Mouse (Mus musculus) hindbrain, embryonic 11.5 days (tissue): ENCODE results near the gene Slc5a11. TPM values are rescaled to one million over a fixed set of nuclear protein-coding genes. Genes with fewer than 3 reads are reported as not detected.

Experiments used
- ATAC-seq: fragments of 200-750 bp; cut with Nextera tagmentation; 2 replicates; pipeline ENCODE4 v1.8.0; 2017; ENCODE audit warnings: mild to moderate bottlenecking, moderate TSS enrichment, moderate library complexity; ENCODE audit not compliant: low FRiP score
- DNase-seq: peaks from one replicate; pipeline ENCODE4 v3.0.0-alpha.2; 2015; ENCODE audit warnings: low spot score
- H3K27ac ChIP-seq: fragments of 300-500 bp; sonication (generic); 2 replicates; pipeline ENCODE4 v1.5.1; 2014; ENCODE audit warnings: mild to moderate bottlenecking, low read depth, low read length
- H3K27me3 ChIP-seq: fragments of 300-500 bp; sonication (generic); 2 replicates; pipeline ENCODE4 v1.6.1; 2014; ENCODE audit warnings: mild to moderate bottlenecking, low read length, moderate library complexity, mixed read lengths; ENCODE audit not compliant: control insufficient read depth, insufficient read depth
- H3K36me3 ChIP-seq: fragments of 300-500 bp; sonication (generic); 2 replicates; pipeline ENCODE4 v1.6.1; 2014; ENCODE audit warnings: mild to moderate bottlenecking, low read length, moderate library complexity, mixed read lengths; ENCODE audit not compliant: control insufficient read depth, insufficient read depth
- H3K4me1 ChIP-seq: fragments of 300-500 bp; sonication (generic); replicated peaks from 2 replicates; pipeline ENCODE4 v1.6.1; 2014; ENCODE audit warnings: low read length, mixed read lengths; ENCODE audit not compliant: control insufficient read depth, insufficient read depth
- H3K4me2 ChIP-seq: fragments of 300-500 bp; sonication (generic); replicated peaks from 2 replicates; pipeline ENCODE4 v1.6.1; 2014; ENCODE audit warnings: mild to moderate bottlenecking, low read depth, low read length
- H3K4me3 ChIP-seq: fragments of 300-500 bp; sonication (generic); 2 replicates; pipeline ENCODE4 v1.5.1; 2014; ENCODE audit warnings: low read depth, low read length
- H3K9ac ChIP-seq: fragments of 300-500 bp; sonication (generic); 2 replicates; pipeline ENCODE4 v1.6.1; 2014; ENCODE audit warnings: low read depth, low read length
- H3K9me3 ChIP-seq: fragments of 300-500 bp; sonication (generic); 2 replicates; pipeline ENCODE4 v1.6.1; 2016; ENCODE audit warnings: low read length; ENCODE audit not compliant: control insufficient read depth
- WGBS: fragments of 180-500 bp; shearing (Covaris S2); extraction: QIAGEN DNeasy Blood & Tissue Kit; methylation state at CpG from one replicate; pipeline ENCODE4 v1.1.7; 2014; 5-methylcytosine and 5-hydroxymethylcytosine counted together
- polyA plus RNA-seq: library from polyadenylated mRNA; unstranded; fragments of >200 nt; fragmentation: Nextera tagmentation; extraction: Ambion mirVana; gene quantifications from 2 replicates; pipeline ENCODE4 v1.2.1, GENCODE M21; 2014

The Slc5a11 gene
- polyA plus RNA-seq, 1 experiment from 2014 or later: 0.43 TPM

DNA sequence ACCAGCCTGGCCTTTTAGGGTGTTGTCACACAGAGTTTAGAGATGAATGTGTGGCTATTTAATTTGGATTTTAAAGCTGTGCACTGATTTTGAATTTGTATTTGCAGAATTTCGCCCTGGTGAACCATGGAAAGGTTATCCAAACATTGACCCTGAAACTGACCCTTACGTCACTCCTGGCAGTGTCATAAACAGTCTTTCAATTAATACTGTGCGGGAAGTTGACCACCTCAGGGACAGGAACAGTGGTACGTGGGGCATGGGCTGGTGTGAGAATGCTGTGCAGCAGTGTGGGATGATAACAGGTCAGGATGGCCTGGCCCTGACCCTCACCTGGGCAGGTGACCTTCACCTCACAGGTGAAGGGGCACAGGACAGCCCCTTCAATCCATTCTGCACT is 27.3 kb upstream of the Slc5a11 start:
- Histone ChIP-seq H3K9ac (no peak overlapping the region), H3K27me3 (no peaks in the 10 kb centered on the region), H3K4me3 (no peak overlapping the region), H3K4me2 (no peak overlapping the region), H3K36me3 (peaks cover 30% of the 10 kb centered on the region), H3K9me3 (no peaks in the 10 kb centered on the region), H3K4me1 (no peaks in the 10 kb centered on the region), H3K27ac (no peak overlapping the region)
- WGBS: 78% methylated on average over 4 of the region's 4 CpGs
- ATAC-seq: no peak
- DNase-seq: no peak

DNA sequence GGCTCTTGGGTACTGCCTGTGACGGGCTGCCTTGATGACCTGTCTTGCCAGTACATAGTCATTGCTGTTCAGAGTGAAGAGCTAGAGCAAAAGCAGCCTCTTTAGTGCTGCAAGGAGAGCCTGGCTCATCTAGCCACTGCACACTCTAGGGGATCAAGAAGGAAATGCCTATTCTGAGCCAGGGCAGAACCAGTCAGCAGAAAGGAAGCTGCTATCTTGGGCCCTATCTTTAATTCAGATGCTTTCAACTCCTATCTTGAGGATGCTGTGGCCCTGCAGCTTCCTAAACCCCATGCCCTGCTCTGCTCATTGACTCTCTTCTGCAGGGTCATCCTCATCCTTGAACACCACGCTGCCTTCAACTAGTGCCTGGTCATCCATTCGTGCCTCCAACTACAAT is 26.1 kb upstream of the Slc5a11 start:
- Histone ChIP-seq H3K36me3 (peaks cover 31% of the 10 kb centered on the region), H3K4me3 (no peak overlapping the region), H3K9me3 (no peaks in the 10 kb centered on the region), H3K27ac (no peak overlapping the region), H3K4me1 (no peaks in the 10 kb centered on the region), H3K27me3 (no peaks in the 10 kb centered on the region), H3K9ac (no peak overlapping the region), H3K4me2 (no peak overlapping the region)
- no peak for DNase-seq
- WGBS: 90% methylated on average over 3 of the region's 3 CpGs
- no peak for ATAC-seq

DNA sequence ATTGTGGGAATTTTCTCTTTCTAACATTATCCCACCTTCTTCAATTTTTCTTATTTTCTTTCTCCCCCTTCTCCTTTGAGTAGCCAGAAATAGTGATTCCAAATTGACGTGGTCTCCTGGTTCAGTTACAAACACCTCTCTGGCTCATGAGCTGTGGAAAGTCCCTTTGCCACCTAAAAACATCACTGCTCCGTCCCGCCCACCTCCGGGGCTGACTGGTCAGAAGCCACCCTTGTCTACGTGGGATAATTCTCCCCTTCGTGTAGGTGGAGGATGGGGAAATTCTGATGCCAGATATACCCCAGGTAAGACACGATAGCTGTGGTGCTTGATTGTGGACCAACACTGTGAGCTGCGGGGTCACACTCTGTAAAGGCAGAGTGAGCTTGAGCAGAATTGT is 24.8 kb upstream of the Slc5a11 start:
- 96% methylated on average over 8 of the region's 8 CpGs for WGBS
- ATAC-seq (no peak), DNase-seq (no peak)
- H3K9ac ChIP-seq: no peak overlapping the region
- H3K4me1 ChIP-seq: no peaks in the 10 kb centered on the region
- H3K27me3 ChIP-seq: no peaks in the 10 kb centered on the region
- H3K4me2 ChIP-seq: no peak overlapping the region
- no peaks in the 10 kb centered on the region for H3K9me3 ChIP-seq
- H3K4me3 ChIP-seq: no peak overlapping the region
- peaks cover 31% of the 10 kb centered on the region for H3K36me3 ChIP-seq
- H3K27ac ChIP-seq: no peak overlapping the region

DNA sequence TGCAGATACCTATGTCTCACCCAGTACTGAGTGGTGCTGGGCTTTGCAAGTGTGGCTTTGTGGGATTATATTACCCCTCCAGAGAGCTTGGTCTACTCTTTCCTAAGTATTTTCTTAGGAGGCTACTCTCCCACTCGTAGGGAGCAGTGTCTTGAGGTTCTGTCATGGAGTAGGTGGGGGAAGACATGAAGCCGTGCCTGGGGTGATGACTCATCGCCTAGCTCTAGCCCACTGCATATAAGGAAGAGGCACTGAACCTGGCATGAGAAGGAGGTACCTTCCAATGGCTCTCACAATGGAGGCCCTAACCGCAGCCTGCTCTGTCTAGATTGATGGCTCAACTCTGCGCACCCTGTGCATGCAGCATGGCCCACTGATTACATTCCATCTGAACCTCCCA is 22.8 kb upstream of the Slc5a11 start:
- Histone ChIP-seq H3K4me1 (no peaks in the 10 kb centered on the region), H3K9ac (no peak overlapping the region), H3K36me3 (peaks cover 29% of the 10 kb centered on the region), H3K27ac (no peak overlapping the region), H3K4me3 (no peak overlapping the region), H3K4me2 (no peak overlapping the region), H3K27me3 (no peaks in the 10 kb centered on the region), H3K9me3 (no peaks in the 10 kb centered on the region)
- no peak for DNase-seq
- 91% methylated on average over 5 of the region's 5 CpGs for WGBS
- no peak for ATAC-seq

DNA sequence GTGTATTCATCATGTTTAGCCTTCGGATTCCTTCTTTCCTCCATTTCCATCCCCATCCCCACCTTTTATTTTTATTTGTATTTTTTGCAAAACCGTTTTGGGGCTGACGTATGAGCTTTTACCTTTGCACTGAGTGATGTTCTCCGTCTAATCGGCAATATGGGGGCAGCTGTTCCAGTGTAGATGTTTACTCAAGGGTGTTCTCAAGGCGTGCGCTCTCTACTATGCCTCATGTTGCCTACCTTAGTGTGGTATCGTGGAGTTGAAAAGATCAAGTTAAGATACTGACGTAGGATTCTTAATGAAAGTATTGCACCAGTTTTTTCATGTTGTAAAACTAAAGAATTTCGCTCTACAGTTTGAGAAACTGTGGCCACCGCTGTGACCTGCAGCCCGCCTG is 21.4 kb upstream of the Slc5a11 start:
- WGBS: 93% methylated on average over 12 of the region's 12 CpGs
- no peaks in the 10 kb centered on the region for H3K27me3 ChIP-seq
- H3K36me3 ChIP-seq: peaks cover 29% of the 10 kb centered on the region
- H3K4me2 ChIP-seq: no peak overlapping the region
- DNase-seq (no peak), ATAC-seq (no peak)
- no peak overlapping the region for H3K4me3 ChIP-seq
- H3K4me1 ChIP-seq: no peaks in the 10 kb centered on the region
- no peak overlapping the region for H3K27ac ChIP-seq
- H3K9ac ChIP-seq: no peak overlapping the region
- no peaks in the 10 kb centered on the region for H3K9me3 ChIP-seq

DNA sequence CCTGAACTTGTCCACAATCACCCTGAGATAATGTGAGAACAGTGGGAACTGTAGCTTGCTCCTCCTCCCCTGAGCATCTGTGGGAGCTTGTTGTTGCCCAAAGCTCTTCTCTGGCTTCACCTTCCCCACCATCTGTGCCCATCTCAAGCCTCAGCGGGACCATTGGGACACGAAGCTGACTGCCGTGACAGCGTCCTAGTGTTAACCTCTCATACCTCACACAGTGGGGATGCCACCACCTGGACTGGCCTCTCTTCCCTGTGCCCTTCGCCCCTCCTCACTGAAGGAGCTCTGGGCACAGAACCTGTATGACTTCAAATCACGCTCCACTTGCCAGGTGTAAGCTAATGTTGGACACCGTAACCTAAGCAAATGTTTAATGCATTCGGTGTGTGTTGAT is 19.9 kb upstream of the Slc5a11 start:
- Histone ChIP-seq H3K9me3 (no peaks in the 10 kb centered on the region), H3K27me3 (no peaks in the 10 kb centered on the region), H3K4me2 (no peak overlapping the region), H3K36me3 (peaks cover 22% of the 10 kb centered on the region; the same call in 1 of the 2 replicates), H3K9ac (no peak overlapping the region), H3K27ac (no peak overlapping the region), H3K4me1 (no peaks in the 10 kb centered on the region), H3K4me3 (no peak overlapping the region)
- DNase-seq (no peak), ATAC-seq (no peak)
- 92% methylated on average over 8 of the region's 8 CpGs for WGBS

DNA sequence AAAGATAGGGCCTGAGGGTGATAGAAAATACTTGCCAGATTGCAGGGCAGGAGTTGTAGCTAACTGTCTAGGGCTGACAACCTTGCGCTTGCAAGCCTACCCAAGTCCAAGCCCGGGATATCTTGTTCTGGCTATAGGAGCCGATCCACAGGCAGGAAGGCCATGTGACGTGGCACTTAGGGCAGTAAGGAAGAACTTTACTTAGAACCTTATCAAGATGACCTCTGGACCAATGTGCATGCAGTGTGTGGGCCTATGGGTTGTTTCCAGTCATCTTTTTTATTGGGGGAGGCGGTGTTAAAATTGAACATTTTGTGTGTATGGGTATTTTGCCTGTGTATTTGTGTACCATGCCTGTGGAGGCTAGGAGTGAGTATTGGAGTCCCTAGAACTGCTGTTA is 18.1 kb upstream of the Slc5a11 start:
- Histone ChIP-seq H3K9me3 (no peaks in the 10 kb centered on the region), H3K36me3 (peaks cover 14% of the 10 kb centered on the region; the same call in 1 of the 2 replicates), H3K9ac (no peak overlapping the region), H3K4me2 (no peak overlapping the region), H3K27ac (no peak overlapping the region), H3K4me1 (no peaks in the 10 kb centered on the region), H3K27me3 (no peaks in the 10 kb centered on the region), H3K4me3 (no peak overlapping the region)
- no peak for DNase-seq
- 90% methylated on average over 5 of the region's 5 CpGs for WGBS
- no peak for ATAC-seq

DNA sequence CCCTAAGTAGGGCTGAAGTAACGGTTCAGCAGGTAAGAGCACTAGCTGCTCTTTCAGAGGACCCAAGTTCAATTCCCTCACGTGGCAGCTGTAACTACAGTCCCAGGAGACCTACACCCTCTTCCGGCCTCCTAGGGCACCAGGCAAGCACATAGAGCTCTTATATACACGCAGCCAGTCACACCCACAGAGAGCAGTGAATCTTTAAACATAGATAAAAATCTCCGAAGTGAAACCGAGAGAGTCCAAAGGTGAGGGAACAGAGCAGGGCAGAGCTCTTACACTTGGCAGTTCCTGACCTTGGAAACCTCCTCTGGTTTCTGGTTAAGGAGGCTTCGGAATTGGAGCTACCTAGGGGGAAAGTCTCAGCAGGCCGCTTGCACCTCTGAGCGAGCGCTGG is 15.9 kb upstream of the Slc5a11 start:
- 76% methylated on average over 10 of the region's 10 CpGs for WGBS
- H3K27ac ChIP-seq: no peak overlapping the region
- H3K4me1 ChIP-seq: no peaks in the 10 kb centered on the region
- no peaks in the 10 kb centered on the region for H3K9me3 ChIP-seq
- no peak for ATAC-seq
- no peak overlapping the region for H3K9ac ChIP-seq
- H3K27me3 ChIP-seq: no peaks in the 10 kb centered on the region
- DNase-seq: no peak
- H3K4me2 ChIP-seq: no peak overlapping the region
- H3K36me3 ChIP-seq: peaks cover 5% of the 10 kb centered on the region; the same call in 1 of the 2 replicates
- H3K4me3 ChIP-seq: no peak overlapping the region

DNA sequence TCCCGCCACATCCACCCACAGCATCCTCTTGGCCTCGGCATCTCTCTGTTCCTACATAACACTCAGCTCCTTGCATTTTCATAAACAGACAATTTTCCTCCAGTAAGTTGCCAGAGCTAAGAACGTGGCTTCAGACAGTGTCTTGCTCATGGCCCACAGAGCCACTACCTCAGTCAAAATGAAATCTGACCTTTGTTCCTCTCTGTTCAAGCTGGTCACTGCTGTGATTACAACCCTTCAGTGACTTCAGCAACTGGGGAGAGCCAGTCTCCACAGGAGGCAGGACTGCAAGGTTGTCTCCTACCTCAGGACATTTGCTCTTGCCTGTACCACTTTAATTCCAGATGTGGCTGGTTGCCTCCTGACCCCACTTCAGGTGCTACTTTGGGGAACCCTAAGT is 15.4 kb upstream of the Slc5a11 start:
- no peak overlapping the region for H3K9ac ChIP-seq
- ATAC-seq (no peak), DNase-seq (no peak)
- no peaks in the 10 kb centered on the region for H3K4me1 ChIP-seq
- H3K4me2 ChIP-seq: no peak overlapping the region
- H3K4me3 ChIP-seq: no peak overlapping the region
- WGBS: 76% methylated on average over 3 of the region's 3 CpGs
- peaks cover 5% of the 10 kb centered on the region; the same call in 1 of the 2 replicates for H3K36me3 ChIP-seq
- H3K27ac ChIP-seq: no peak overlapping the region
- no peaks in the 10 kb centered on the region for H3K9me3 ChIP-seq
- no peaks in the 10 kb centered on the region for H3K27me3 ChIP-seq
